Mouse (Mus musculus) testis, adult 2 months (tissue): ENCODE results near the gene Agap2.

Source experiments
- CTCF ChIP-seq: fragments of 200-500 bp; IDR thresholded peaks from 2 replicates; pipeline ENCODE4 v1.5.1; 2012; ENCODE audit warnings: low read depth, mild to moderate bottlenecking, inconsistent platforms, low read length, moderate library complexity; ENCODE audit not compliant: control insufficient read depth, insufficient read depth, insufficient replicate concordance
- POLR2A ChIP-seq: fragments of 200-500 bp; IDR thresholded peaks from 2 replicates; pipeline ENCODE4 v1.6.1; 2012; ENCODE audit warnings: low read depth, mild to moderate bottlenecking, inconsistent platforms, low read length, moderate library complexity; ENCODE audit not compliant: control insufficient read depth

- TF ChIP-seq CTCF (no peak), POLR2A (no peak)
Measured at GRCm38 (mm10) chr10:127077515-127077914, 2.4 kb downstream of the Agap2 start.
